Mouse (Mus musculus) MEL (cell line): ENCODE measurements around the gene Plekhg3. TPM values are rescaled to one million over a fixed set of nuclear protein-coding genes. Genes with fewer than 3 reads are reported as not detected.

Experiments used
- DNase-seq: peaks from one replicate; pipeline ENCODE4 v3.0.0; 2011; ENCODE audit warnings: low read depth, low spot score
- H3K27ac ChIP-seq: 2 replicates; pipeline ENCODE4 v1.5.1; 2012; ENCODE audit warnings: low read depth, mild to moderate bottlenecking, control low read depth, low read length, moderate library complexity; ENCODE audit not compliant: control insufficient read depth
- H3K27me3 ChIP-seq, 2 experiments: fragments of 150-350 bp in 1 of 2; sonication (generic) in 1 of 2; 2 replicates each; pipeline ENCODE4 v1.6.1; 2012; ENCODE audit warnings: low read length in 2 of 2, mild to moderate bottlenecking in 2 of 2, improper control_type of control experiment in 1 of 2, moderate library complexity in 1 of 2; ENCODE audit not compliant: insufficient read depth in 2 of 2, control insufficient read depth in 1 of 2
- H3K36me3 ChIP-seq, 2 experiments: 2 replicates each; pipeline ENCODE4 v1.6.1; 2012 to 2014; ENCODE audit warnings: low read length in 2 of 2, improper control_type of control experiment in 1 of 2, inconsistent platforms in 1 of 2, mild to moderate bottlenecking in 1 of 2; ENCODE audit not compliant: insufficient read depth in 2 of 2, control insufficient read depth in 1 of 2
- H3K4me1 ChIP-seq, 2 experiments: fragments of 150-350 bp in 1 of 2; sonication (generic) in 1 of 2; 2 replicates each; pipeline ENCODE4 v1.6.1; 2012; ENCODE audit warnings: low read length in 2 of 2, improper control_type of control experiment in 1 of 2, mild to moderate bottlenecking in 1 of 2; ENCODE audit not compliant: insufficient read depth in 2 of 2, control insufficient read depth in 1 of 2
- H3K4me3 ChIP-seq, 2 experiments: fragments of 150-350 bp in 1 of 2; sonication (generic) in 1 of 2; 2 replicates each; pipeline ENCODE4 v1.5.1; 2012; ENCODE audit warnings: low read depth in 2 of 2, low read length in 2 of 2, mild to moderate bottlenecking in 2 of 2, moderate library complexity in 2 of 2, control low read depth in 1 of 2, improper control_type of control experiment in 1 of 2; ENCODE audit not compliant: control insufficient read depth in 1 of 2, insufficient read depth in 1 of 2
- H3K79me2 ChIP-seq: 2 replicates; pipeline ENCODE4 v1.6.1; 2012; ENCODE audit warnings: mild to moderate bottlenecking, low read length, moderate library complexity; ENCODE audit not compliant: control insufficient read depth, poor library complexity, insufficient read depth
- H3K9ac ChIP-seq: 2 replicates; pipeline ENCODE4 v1.6.1; 2012; ENCODE audit warnings: low read depth, mild to moderate bottlenecking, control low read depth, low read length, moderate library complexity; ENCODE audit not compliant: control insufficient read depth, poor library complexity, severe bottlenecking
- H3K9me3 ChIP-seq: fragments of 150-350 bp; sonication (generic); replicated peaks from 2 replicates; pipeline ENCODE4 v1.6.1; 2012; ENCODE audit warnings: mild to moderate bottlenecking, low read length, improper control_type of control experiment, moderate library complexity; ENCODE audit not compliant: insufficient read depth
- BHLHE40 ChIP-seq: IDR thresholded peaks from 2 replicates; pipeline ENCODE4 v1.6.1; 2012; ENCODE audit warnings: low read depth, mild to moderate bottlenecking, inconsistent platforms, low read length, improper control_type of control experiment, borderline replicate concordance
- CHD1 ChIP-seq: IDR thresholded peaks from 2 replicates; pipeline ENCODE4 v1.6.1; 2012; ENCODE audit warnings: low read depth, mild to moderate bottlenecking, inconsistent platforms, low read length, improper control_type of control experiment
- CHD2 ChIP-seq: IDR thresholded peaks from 2 replicates; pipeline ENCODE4 v1.6.1; 2011; ENCODE audit warnings: low read length, improper control_type of control experiment
- E2F4 ChIP-seq: IDR thresholded peaks from 2 replicates; pipeline ENCODE4 v1.6.1; 2011; ENCODE audit warnings: low read depth, low read length, improper control_type of control experiment, borderline replicate concordance
- EP300 ChIP-seq, 2 experiments: IDR thresholded peaks; 2 replicates each; pipeline ENCODE4 v1.6.1; 2011; ENCODE audit warnings: improper control_type of control experiment in 2 of 2, low read length in 2 of 2, low read depth in 1 of 2, mild to moderate bottlenecking in 1 of 2
- JUND ChIP-seq: IDR thresholded peaks from 2 replicates; pipeline ENCODE4 v1.6.1; 2011; ENCODE audit warnings: low read depth, mild to moderate bottlenecking, improper control_type of control experiment, low read length
- KAT2A ChIP-seq: conservative IDR thresholded peaks from 2 replicates; pipeline ENCODE4 v1.6.1; 2012; ENCODE audit warnings: low read depth, low read length, improper control_type of control experiment, inconsistent platforms
- MAX ChIP-seq: IDR thresholded peaks from 2 replicates; pipeline ENCODE4 v1.6.1; 2011; ENCODE audit warnings: low read length, improper control_type of control experiment
- MAZ ChIP-seq: IDR thresholded peaks from 2 replicates; pipeline ENCODE4 v1.6.1; 2012; ENCODE audit warnings: low read depth, mild to moderate bottlenecking, inconsistent platforms, low read length, improper control_type of control experiment
- MYB ChIP-seq: IDR thresholded peaks from 2 replicates; pipeline ENCODE4 v1.6.1; 2011; ENCODE audit warnings: mild to moderate bottlenecking, low read depth, low read length, improper control_type of control experiment
- NRF1 ChIP-seq: IDR thresholded peaks from 2 replicates; pipeline ENCODE4 v1.6.1; 2014; ENCODE audit warnings: low read depth, mild to moderate bottlenecking, inconsistent platforms, low read length, improper control_type of control experiment, moderate library complexity; ENCODE audit not compliant: poor library complexity, insufficient read depth, severe bottlenecking
- POLR2A ChIP-seq, 2 experiments: IDR thresholded peaks; 2 replicates each; pipeline ENCODE4 v1.6.1; 2011 to 2012; ENCODE audit warnings: low read length in 2 of 2, mild to moderate bottlenecking in 2 of 2, control low read depth in 1 of 2, improper control_type of control experiment in 1 of 2, low read depth in 1 of 2, moderate library complexity in 1 of 2; ENCODE audit not compliant: control insufficient read depth in 1 of 2, insufficient read depth in 1 of 2, poor library complexity in 1 of 2
- POLR2AphosphoS5 ChIP-seq: IDR thresholded peaks from 2 replicates; pipeline ENCODE4 v1.6.1; 2012; ENCODE audit warnings: low read depth, borderline replicate concordance, mild to moderate bottlenecking, inconsistent platforms, low read length, moderate library complexity, mixed read lengths
- RAD21 ChIP-seq: IDR thresholded peaks from 2 replicates; pipeline ENCODE4 v1.6.1; 2011; ENCODE audit warnings: mild to moderate bottlenecking, low read depth, low read length, improper control_type of control experiment
- SIN3A ChIP-seq: IDR thresholded peaks from 2 replicates; pipeline ENCODE4 v1.6.1; 2012; ENCODE audit warnings: low read length, improper control_type of control experiment, inconsistent platforms
- TAL1 ChIP-seq: IDR thresholded peaks from 2 replicates; pipeline ENCODE4 v1.6.1; 2012; ENCODE audit warnings: mild to moderate bottlenecking, inconsistent platforms, low read length, moderate library complexity, mixed read lengths
- TBP ChIP-seq: IDR thresholded peaks from 2 replicates; pipeline ENCODE4 v1.8.0; 2011; ENCODE audit warnings: low read depth, low read length, improper control_type of control experiment
- TCF12 ChIP-seq: IDR thresholded peaks from 2 replicates; pipeline ENCODE4 v1.6.1; 2014; ENCODE audit warnings: low read depth, mild to moderate bottlenecking, inconsistent platforms, low read length, improper control_type of control experiment, moderate library complexity
- UBTF ChIP-seq: IDR thresholded peaks from 2 replicates; pipeline ENCODE4 v1.6.1; 2012; ENCODE audit warnings: low read depth, mild to moderate bottlenecking, inconsistent platforms, low read length, improper control_type of control experiment, moderate library complexity, borderline replicate concordance; ENCODE audit not compliant: insufficient read depth
- ZMIZ1 ChIP-seq: IDR thresholded peaks from 2 replicates; pipeline ENCODE4 v1.6.1; 2012; ENCODE audit warnings: low read depth, mild to moderate bottlenecking, inconsistent platforms, low read length, improper control_type of control experiment, moderate library complexity
- ZNF384 ChIP-seq: IDR thresholded peaks from 2 replicates; pipeline ENCODE4 v1.6.1; 2012; ENCODE audit warnings: low read depth, mild to moderate bottlenecking, inconsistent platforms, low read length, improper control_type of control experiment
- polyA plus RNA-seq, 2 experiments: library from polyadenylated mRNA; stranded (reverse) in 1 of 2; unstranded in 1 of 2; fragments of >175 nt in 1 of 2; fragments of >200 nt in 1 of 2; gene quantifications; 2 replicates each; pipeline versions ENCODE4 v1.2.1 to v1.2.4; 2012; ENCODE audit warnings: low replicate concordance in 2 of 2, low read depth in 1 of 2; ENCODE audit not compliant: insufficient read length in 2 of 2, insufficient read depth in 1 of 2, missing spikeins in 1 of 2
- total RNA-seq: library from RNA; depleted of rRNA; stranded (reverse); fragments of 300-350 nt; gene quantifications from 2 replicates; pipeline ENCODE4 v1.2.3, GENCODE M21; 2012; rRNA removed

Gene Plekhg3
- total RNA-seq (0.92 and 1.9 TPM in 2 replicates), polyA plus RNA-seq (1 to 10 TPM in 1 of 2 experiments, not detected in 1; 7.0 TPM)

DNA sequence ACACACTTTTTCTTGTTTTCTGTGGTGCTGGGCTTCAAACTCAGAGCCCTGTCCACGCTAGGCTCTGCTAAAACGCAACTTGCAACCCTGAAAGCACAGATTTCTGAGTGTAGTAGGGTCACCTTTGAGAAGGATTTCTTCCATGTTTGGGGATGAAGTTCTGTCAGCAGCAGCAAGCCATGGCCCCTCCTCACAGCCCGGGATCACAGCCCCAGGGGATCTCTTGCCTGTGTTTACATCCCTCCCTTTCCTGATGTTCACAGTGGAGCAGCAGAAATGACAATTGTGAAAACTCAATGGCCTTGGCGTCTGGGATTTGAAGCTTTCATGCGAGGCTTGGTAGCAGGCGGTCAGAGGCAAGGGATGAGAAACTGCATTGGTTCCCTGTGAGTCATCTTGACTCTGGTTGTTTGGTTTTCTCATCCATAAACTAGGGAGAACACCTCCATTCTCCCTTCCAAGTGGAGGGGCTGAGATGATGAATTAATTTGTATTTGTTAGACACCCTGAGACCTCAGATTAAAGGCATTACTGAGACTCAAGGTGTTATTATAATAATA lies at the start of gene Plekhg3:
TSS of gene Plekhg3 (plus strand) at position 312 of the 560 bp plus-strand sequence.
- Histone ChIP-seq H3K4me1 (peaks cover 14 to 18% of the 10 kb centered on the region in 2 experiments), H3K27me3 (peaks cover 0 to 2% of the 10 kb centered on the region in 2 experiments; a peak in 2 of 4 replicates), H3K9me3 (no peaks in the 10 kb centered on the region), H3K27ac (no peak within 1 kb of the TSS), H3K36me3 (peaks cover 0 to 17% of the 10 kb centered on the region in 2 experiments; a peak in 2 of 4 replicates), H3K9ac (no peak within 1 kb of the TSS), H3K4me3 (no peak within 1 kb of the TSS), H3K79me2 (no peaks in the 10 kb centered on the region; the same call in 1 of the 2 replicates)
- DNase-seq = no peak
- TF ChIP-seq TCF12 (no peak), SIN3A (no peak), ZNF384 (no peak)

- Histone ChIP-seq H3K36me3 (peaks cover 0 to 8% of the 10 kb centered on the region in 2 experiments; a peak in 1 of 4 replicates), H3K79me2 (no peaks in the 10 kb centered on the region), H3K27ac (no peak overlapping the region), H3K9ac (no peak overlapping the region), H3K4me1 (peaks cover 7 to 15% of the 10 kb centered on the region in 2 experiments; a peak in 3 of 4 replicates), H3K4me3 (no peak overlapping the region), H3K9me3 (no peaks in the 10 kb centered on the region), H3K27me3 (no peaks in the 10 kb centered on the region)
- no peak for TF ChIP-seq MAZ
- no peak for TF ChIP-seq MYB
- TF ChIP-seq JUND = no peak
- no peak for TF ChIP-seq ZMIZ1
- TF ChIP-seq UBTF = no peak
- no peak for TF ChIP-seq POLR2AphosphoS5
- no peak for TF ChIP-seq TBP
- TF ChIP-seq BHLHE40 = no peak
- TF ChIP-seq NRF1 = no peak
- TF ChIP-seq EP300 (IDR thresholded peaks at IDR 0.05; ENCODE audit: low read depth in 1 of 2, low read length in 2 of 2) = no peak
- TF ChIP-seq TAL1 = no peak
- no peak for TF ChIP-seq CHD1
- no peak for TF ChIP-seq CHD2
- no peak for TF ChIP-seq MAX
- TF ChIP-seq ZNF384 = no peak
- TF ChIP-seq E2F4 = no peak
- no peak for TF ChIP-seq RAD21
- no peak for TF ChIP-seq KAT2A
- no peak for TF ChIP-seq POLR2A (IDR thresholded peaks at IDR 0.05; ENCODE audit: control insufficient read depth in 1 of 2, insufficient read depth in 1 of 2, low read depth in 1 of 2, low read length in 2 of 2, poor library complexity in 1 of 2)
- DNase-seq = no peak
Measured at GRCm38 (mm10) chr12:76482446-76482845, 48.2 kb upstream of the Plekhg3 start.
